Mouse (Mus musculus) monocyte, adult 5-6 weeks (primary cell): ENCODE measurements around the gene Olfr1351. TPM values are rescaled to one million over a fixed set of nuclear protein-coding genes. Genes with fewer than 3 reads are reported as not detected.
"Not testable (repeated sequence)": the region's sequence is repeated elsewhere in the genome, so short reads cannot be mapped to it uniquely, and the experiment has no call there.

Source experiments
- ATAC-seq: fragments of 153-309, 156-312 bp; replicated peaks from 2 replicates; pipeline ENCODE4 v1.8.0; 2017; ENCODE audit warnings: mild to moderate bottlenecking; ENCODE audit not compliant: low TSS enrichment, insufficient number of reproducible peaks, severe bottlenecking, poor library complexity, low FRiP score
- total RNA-seq: library from RNA; stranded (forward); fragments of 200-1000, 200-491, 200-594 nt; gene quantifications from 3 replicates; pipeline ENCODE4 v1.2.3, GENCODE M21; 2017

Olfr1351 gene
- total RNA-seq = not detected in 3 replicates

DNA sequence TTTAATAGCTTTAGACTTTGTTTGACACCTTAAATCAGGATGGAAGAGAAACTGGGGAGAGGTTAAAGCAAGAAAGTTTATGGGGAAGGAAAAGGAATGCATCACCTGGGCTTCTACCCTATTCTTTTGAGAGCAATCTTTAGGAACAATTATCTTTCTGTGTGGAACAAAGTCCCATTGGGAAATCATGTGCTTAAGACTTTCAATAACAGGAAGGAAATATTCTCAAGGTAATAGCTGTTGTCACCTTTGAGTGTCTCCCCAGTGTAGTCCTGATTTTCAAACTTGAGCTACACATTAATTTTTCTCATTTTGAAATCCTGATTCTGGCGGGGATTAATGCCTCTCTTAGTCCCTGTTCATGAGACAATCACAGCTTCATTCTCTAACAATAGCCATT, at the start of gene Olfr1351:
TSS of gene Olfr1351 (plus strand) at position 301 of the 400 bp plus-strand sequence.
- no peak for ATAC-seq

- not testable (repeated sequence) for ATAC-seq
These were observed 49.3 kb upstream of the Olfr1351 start, which contains the start of gene Olfr1353 for GRCm38 (mm10) chr10:78963009-78963408. Gene Olfr1353 (plus strand): TSS chr10:78963309.

DNA sequence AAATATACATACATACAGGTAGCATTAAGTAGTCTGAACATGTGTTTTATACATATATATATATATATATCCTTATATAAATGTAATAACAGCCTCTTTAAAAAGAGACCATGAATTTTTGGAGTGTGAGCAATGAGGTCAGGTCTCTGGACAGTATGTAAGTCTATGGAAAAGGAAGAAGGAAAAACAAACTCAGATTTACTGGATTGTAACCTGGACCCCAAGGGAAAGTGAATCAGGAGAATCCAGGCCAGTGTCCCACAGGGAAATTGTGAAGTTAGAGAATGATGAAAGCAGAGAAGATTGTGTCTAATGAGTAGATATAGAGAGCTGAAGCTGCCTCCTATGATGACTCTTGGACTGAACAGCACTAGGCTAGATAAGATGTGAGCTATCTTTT, 31.5 kb upstream of the Olfr1351 start, which contains the start of gene Olfr1352:
TSS of gene Olfr1352 (plus strand) at position 301 of the 400 bp plus-strand sequence.
- ATAC-seq = no peak

DNA sequence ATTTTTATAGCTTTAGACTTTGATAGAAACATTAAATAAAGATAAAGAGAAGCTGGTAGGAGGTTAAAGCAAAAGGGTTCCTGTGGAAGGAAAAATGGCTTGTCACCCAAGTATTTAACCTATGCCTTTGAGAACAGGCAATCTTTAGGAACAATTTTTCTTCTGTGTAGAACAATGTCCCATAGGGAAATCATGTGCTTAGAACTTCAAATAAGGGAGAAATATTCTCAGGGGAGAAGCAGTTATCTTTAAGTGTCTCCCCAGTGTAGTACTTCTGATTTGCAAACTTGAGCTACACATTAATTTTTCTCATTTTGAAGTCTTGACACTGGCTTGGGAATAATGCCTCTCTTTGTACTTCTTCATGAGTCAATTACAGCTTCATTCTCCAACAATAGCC, 16.2 kb downstream of the Olfr1351 start, which contains the start of gene Olfr57:
TSS of gene Olfr57 (plus strand) at position 301 of the 400 bp plus-strand sequence.
- ATAC-seq = no peak

DNA sequence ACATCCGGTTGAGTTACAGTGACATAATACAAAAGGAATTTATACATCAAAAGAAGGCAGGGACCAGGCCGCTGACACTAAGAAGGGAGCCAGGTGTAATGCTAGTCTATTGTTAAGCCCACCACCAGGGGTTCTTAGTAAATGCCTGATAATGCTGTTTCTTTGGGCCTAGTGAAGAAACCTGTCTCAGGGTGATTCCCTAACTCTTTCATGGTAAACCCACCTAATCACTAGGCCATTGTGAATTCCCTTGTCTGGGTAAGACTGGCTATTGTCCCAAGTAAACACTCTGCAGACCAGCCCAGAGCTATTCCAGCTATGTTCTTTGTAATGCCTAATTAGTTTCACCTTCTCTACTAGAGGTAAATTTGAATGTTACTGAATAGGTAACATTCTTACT, 30.2 kb downstream of the Olfr1351 start:
- not testable (repeated sequence) for ATAC-seq

GRCm38 (mm10) chr10:79057370-79057769, 45.1 kb downstream of the Olfr1351 start:
- ATAC-seq = not testable (repeated sequence)

Other genes with a start within 250 kb of the Olfr1351 start
- not detected in 3 replicates for gene Slc1a6, start 232.0 kb upstream of the Olfr1351 start, total RNA-seq
- not detected in 3 replicates for gene Olfr1356, start 160.3 kb upstream of the Olfr1351 start, total RNA-seq
- gene Olfr1355, start 136.9 kb upstream of the Olfr1351 start, total RNA-seq = not detected in 3 replicates
- gene Olfr1354, start 99.3 kb upstream of the Olfr1351 start, total RNA-seq = not detected in 3 replicates
- gene Olfr8, start 61.8 kb upstream of the Olfr1351 start, total RNA-seq = not detected in 3 replicates
- not detected in 3 replicates for gene Olfr1353, start 49.2 kb upstream of the Olfr1351 start, total RNA-seq
- not detected in 3 replicates for gene Olfr1352, start 31.4 kb upstream of the Olfr1351 start, total RNA-seq
- not detected in 3 replicates for gene Olfr57, start 16.3 kb downstream of the Olfr1351 start, total RNA-seq
- 11.4 to 26.3 TPM (median 16.1 TPM) in 3 replicates for gene 2610008E11Rik, start 85.1 kb downstream of the Olfr1351 start, total RNA-seq
- gene Vmn2r80, start 136.3 kb downstream of the Olfr1351 start, total RNA-seq = not detected in 3 replicates
- gene Vmn2r81, start 235.2 kb downstream of the Olfr1351 start, total RNA-seq = not detected in 3 replicates